Mouse (Mus musculus): ENCODE measurements around the gene Rhox1.
"Not testable (repeated sequence)": the region's sequence is repeated elsewhere in the genome, so short reads cannot be mapped to it uniquely, and the experiment has no call there.

The Rhox1 gene

GRCm38 (mm10) chrX:37222158-37222557, at the start of gene Rhox1:
TSS of gene Rhox1 (minus strand) at chrX:37222258.
- not testable (repeated sequence) for DNase-seq (ENCODE audit: extremely low read depth, low read depth)

GRCm38 (mm10) chrX:37265038-37265437, 43.0 kb upstream of the Rhox1 start, which contains the start of gene Rhox4a:
TSS of gene Rhox4a (plus strand) at chrX:37265338.
- DNase-seq (ENCODE audit: extremely low read depth, low read depth) = not testable (repeated sequence)

GRCm38 (mm10) chrX:37249619-37250018, 27.6 kb upstream of the Rhox1 start, which contains the start of gene Rhox3a:
TSS of gene Rhox3a (plus strand) at chrX:37249919.
- not testable (repeated sequence) for DNase-seq (ENCODE audit: extremely low read depth, low read depth)

- DNase-seq (ENCODE audit: extremely low read depth, low read depth) = not testable (repeated sequence)
These were observed 22.6 kb upstream of the Rhox1 start, which contains the start of gene Rhox2a for GRCm38 (mm10) chrX:37244676-37245075. TSS of gene Rhox2a (plus strand) at chrX:37244976.

DNA sequence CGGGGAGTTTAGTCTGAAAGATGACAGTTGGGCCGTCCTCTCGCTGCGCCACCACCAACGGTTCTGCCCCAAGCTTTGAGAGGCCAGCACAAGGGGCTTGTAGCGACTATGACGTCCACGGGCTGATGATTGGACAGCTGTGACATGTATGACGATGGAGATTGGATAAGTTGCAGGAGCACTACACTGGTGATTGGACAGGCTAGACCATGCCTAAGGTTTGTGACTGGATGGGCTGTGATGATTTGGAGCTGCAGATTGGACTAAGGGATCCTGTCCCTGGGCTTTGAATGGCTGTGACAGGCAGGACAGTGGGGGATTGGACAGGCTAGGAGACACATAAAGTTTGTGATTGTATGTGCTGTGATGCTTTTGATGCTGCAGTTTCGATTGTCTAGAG, 11.1 kb downstream of the Rhox1 start, which contains the start of gene Gm9:
Gene Gm9, minus strand, starts transcription at position 101 of the 400 bp plus-strand sequence.
- DNase-seq (ENCODE audit: extremely low read depth, low read depth) = no peak

DNA sequence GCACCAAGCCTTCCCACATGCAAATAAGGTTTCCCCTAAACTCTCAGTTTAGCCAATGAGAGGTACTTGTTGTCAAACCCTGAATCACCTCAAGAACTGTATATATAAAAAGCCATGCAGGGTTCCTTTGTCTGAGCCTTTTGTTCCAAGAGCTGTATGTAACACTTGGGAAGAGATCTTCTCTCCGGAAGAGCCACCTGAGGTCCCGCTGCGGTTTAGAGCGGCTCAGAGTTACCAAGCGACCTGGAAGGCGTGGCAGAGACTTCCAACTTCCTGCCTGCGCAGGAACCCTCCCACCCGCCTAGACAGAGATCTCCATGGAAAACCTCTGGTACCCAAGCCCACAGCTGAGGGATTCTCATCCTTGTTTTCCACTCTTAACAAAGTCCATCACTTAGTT, 23.4 kb downstream of the Rhox1 start:
- no peak for DNase-seq (ENCODE audit: extremely low read depth, low read depth)

DNA sequence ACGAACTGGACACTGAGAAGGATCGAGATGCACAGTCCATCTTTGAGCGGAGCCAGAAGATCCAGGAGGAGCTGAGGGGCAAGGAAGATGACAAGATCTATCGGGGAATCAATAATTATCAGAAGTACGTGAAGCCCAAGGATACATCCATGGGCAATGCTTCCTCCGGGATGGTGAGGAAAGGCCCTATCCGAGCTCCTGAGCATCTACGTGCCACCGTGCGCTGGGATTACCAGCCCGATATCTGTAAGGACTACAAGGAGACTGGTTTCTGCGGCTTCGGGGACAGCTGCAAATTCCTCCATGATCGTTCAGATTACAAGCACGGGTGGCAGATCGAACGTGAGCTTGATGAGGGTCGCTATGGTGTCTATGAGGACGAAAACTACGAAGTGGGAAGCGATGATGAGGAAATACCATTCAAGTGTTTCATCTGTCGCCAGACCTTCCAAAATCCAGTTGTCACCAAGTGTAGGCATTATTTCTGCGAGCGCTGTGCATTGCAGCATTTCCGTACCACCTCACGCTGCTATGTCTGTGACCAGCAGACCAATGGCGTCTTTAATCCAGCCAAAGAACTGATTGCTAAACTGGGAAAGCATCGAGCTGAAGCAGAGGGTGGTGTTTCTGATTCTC, 30.2 kb downstream of the Rhox1 start:
- DNase-seq (ENCODE audit: extremely low read depth, low read depth) = peak; percentile 12

GRCm38 (mm10) chrX:37191105-37191743, 30.8 kb downstream of the Rhox1 start, which contains the start of the genes Ndufa1 and Rnf113a1:
TSS of gene Ndufa1 (minus strand) at chrX:37191163.
TSS of gene Rnf113a1 (plus strand) at chrX:37191245.
- DNase-seq (ENCODE audit: extremely low read depth, low read depth) = peak; percentile 48

GRCm38 (mm10) chrX:37190755-37191104, 31.3 kb downstream of the Rhox1 start:
- peak; percentile 7 for DNase-seq (ENCODE audit: extremely low read depth, low read depth)

DNA sequence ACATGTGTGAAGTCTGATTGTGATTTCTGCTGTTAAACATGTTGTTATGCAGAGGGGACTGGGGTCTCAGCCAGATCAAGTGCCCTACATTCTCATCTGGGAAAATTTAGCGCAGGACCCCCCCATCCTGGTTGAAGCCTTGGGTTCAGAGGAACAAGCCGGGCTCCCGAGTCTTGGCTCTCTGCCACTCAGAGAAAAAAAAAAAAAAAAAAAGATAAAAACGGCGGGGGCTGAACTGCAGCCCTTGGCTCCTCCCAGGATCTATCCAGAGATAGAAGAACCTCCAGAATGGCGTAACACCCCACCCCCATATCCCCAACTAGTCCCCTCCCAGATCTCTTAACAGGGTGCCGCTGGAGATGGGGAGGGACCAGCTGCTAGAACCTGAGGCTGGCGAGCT, 37.7 kb downstream of the Rhox1 start:
- not testable (repeated sequence) for DNase-seq (ENCODE audit: extremely low read depth, low read depth)

GRCm38 (mm10) chrX:37168742-37169141, 53.3 kb downstream of the Rhox1 start, which contains the start of gene Akap14:
TSS of gene Akap14 (minus strand) at chrX:37168842.
- DNase-seq (ENCODE audit: extremely low read depth, low read depth) = no peak

- DNase-seq (ENCODE audit: extremely low read depth, low read depth) = peak; percentile 22
These were observed 55.0 kb downstream of the Rhox1 start for GRCm38 (mm10) chrX:37167085-37167484.

Data from MEL-GATA-1-ER (cell line).